Mouse (Mus musculus): ENCODE measurements around the gene Hps5.
A peak's percentile ranks its signal among the peaks of the same experiment; 100 is the strongest.
"Not testable (repeated sequence)": the region's sequence is repeated elsewhere in the genome, so short reads cannot be mapped to it uniquely, and the experiment has no call there.

The Hps5 gene

DNA sequence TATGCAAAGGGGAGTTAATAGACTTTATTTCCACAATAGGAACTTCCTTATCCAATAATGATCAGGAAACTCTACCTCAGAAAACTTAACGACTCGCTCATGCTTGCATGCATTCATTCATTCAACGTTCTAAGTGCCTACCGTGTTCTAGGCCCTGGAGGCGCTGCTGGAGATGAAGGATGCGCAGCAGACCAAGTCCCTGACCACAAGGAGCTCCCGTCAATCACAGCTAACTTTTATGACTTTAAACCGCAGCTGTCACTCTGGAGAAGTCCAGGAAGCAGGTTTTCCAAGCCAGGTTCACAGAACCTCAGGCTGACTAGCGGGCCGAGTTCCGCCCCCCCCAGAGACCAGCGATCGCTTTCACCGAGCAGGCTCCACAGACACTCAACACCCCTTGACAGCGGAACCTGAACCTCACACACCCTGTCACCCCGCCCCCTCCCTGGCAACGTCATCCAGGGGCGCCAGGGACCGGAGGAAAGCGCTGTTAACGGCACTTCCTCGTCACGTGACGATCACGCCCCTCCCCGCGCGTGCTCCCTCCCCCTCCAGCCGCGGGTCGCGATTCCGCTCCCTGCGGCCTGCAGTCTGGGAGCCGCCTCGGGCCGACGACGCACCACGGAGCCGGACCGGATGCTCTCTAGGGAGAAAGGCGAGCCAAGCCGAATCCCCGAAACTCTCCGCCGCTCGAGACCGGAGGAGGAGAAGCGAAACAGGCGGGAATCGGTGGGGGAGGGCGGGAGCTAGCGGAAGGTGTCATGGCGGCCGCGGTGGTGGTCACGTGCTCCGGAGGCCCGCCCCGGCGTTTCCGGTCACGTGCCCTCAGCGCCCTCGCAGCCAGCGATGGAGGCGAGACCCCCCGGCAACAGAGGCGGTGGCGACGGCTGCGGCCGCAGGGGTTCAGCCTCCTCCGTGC is at the start of gene Hps5, which contains the start of gene Gtf2h1:
Gene Hps5 (minus strand): TSS at position 778 of the 919 bp plus-strand sequence.
Gene Gtf2h1 (plus strand): TSS at position 817 of the 919 bp plus-strand sequence.
- DNase-seq (ENCODE audit: low read depth, low spot score), result peak; percentile 92

DNA sequence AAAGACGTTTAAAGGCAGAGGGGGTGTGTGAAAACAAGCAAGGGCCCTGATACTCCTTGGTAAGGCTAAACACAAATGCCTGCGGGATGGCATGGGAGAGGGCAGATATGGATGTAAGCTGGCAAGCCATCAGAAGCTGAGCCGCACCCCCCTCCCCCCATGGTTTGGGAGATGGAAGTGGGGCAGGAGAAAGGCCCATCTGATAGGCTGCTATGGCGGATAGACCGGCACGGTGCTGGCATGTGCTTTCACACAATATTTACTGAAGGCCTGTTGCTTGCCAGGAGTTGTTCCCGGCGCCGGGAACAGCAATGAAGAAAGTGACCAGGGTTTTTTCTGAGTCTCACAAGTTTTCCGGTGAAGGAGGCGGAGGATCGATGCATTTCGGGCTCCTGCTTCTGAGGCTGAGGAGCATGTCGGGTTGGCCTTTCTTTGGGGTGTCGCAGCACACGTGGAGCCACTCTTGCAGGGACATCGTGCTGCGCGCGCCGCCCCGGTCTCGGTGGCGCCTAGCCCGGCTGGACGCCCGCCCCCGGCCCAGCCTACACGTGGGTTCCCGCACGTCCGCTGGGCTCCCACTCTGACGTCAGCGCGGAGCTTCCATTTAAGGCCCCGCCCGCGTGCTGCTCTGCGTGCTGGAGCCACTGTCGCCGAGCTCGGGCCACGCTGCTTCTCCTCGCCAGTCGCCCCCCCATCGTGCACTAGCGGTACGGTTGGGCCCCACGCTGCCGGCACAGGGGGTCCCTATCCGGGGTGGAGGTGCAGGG is 49.5 kb upstream of the Hps5 start:
- no peak for DNase-seq (ENCODE audit: low read depth, low spot score)

DNA sequence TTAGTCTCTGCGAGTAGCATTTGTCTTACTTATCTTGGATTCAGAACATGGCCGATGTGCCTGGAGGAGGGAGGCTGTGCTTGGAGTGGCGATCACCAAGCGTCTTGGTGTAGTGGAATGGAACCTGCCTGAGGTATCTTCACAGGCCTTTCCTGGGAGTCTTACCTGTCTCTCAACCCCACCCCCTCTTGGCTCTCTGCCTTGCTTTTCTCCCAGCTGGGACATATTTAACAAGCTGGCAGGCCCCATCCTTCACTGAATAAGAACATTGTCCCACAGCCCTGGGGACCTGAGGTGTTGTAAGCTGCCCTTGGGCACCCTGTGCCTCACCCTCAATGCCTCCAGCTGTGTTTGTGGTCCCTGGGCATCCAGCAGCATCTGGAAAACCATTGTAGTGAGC is 47.7 kb upstream of the Hps5 start:
- no peak for DNase-seq (ENCODE audit: low read depth, low spot score)

DNA sequence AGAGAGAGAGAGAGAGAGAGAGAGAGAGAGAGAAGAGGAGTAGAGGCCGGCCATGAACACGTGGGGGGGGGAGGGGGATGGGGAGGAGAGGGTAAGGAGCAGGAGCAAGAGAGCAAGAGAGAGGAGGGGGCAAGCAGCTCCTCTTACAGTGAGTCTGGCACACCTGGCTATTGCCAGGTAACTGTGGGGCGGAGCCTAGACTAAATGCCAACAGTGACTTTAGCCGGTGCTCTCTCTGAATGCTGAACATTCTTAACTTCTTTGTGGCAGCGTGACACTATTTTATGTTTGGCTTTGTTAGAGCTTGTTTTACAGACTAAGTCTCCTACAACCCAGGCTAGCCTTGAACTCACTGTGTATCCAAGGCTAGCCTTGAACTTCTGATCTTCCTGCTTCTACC is 46.4 kb upstream of the Hps5 start:
- no peak for DNase-seq (ENCODE audit: low read depth, low spot score)

DNA sequence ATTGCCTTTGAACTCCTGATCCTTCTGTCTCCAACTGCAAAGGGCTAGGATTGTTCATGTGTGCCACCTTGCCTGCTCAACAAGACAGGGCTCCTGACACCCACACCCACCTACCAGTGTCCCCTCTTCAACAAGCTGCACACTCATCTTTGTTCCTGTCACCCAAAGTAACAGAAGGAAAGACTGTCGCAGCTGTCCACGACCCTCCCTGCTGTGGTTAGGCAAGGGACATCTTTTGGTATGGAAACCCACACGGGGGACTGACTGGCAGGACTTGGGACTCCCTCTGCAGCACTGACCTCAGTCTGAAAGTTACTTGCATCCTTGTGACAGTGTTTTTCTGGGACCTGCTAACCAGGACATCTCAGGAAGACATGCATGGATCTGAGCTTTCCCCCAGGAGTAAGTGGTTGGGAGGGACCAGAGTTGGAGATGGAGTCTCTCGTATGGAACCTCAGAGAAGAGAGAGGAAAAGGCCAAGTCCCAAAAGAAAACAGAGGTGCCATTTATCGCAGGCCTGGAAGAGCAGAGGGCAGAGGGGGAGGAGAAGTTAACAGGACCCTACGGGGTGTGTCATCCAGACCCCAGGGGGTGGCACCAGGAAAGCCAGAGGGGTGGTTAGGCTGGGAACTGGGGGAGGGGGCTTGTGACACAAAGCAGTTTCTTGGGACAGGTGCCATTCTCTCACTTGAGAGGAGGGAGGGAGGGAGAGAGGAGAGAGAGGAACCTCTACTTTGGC is 45.1 kb upstream of the Hps5 start, which contains the start of gene Ldha:
Gene Ldha (plus strand): TSS at position 689 of the 739 bp plus-strand sequence.
- DNase-seq (ENCODE audit: low read depth, low spot score), result no peak

DNA sequence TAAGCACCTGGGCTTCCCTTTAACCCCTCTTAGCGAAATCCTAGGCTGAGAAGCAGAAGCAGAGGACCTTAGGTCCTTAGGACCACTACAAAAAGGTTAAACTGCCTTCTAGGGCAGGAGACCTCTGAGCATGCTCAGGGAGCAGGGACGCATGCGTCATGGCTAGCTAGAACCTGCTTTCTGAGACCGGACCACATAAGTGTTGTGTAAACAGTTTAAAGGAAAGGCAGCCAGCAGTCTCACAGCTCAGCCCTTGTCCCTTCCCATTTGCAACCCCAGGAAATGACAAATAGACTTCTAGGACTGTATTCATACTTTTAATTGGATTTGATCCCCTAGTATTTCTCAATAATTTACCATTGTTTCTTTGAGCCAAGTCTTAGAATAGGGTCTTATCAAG is 44.5 kb upstream of the Hps5 start:
- DNase-seq (ENCODE audit: low read depth, low spot score), result no peak

DNA sequence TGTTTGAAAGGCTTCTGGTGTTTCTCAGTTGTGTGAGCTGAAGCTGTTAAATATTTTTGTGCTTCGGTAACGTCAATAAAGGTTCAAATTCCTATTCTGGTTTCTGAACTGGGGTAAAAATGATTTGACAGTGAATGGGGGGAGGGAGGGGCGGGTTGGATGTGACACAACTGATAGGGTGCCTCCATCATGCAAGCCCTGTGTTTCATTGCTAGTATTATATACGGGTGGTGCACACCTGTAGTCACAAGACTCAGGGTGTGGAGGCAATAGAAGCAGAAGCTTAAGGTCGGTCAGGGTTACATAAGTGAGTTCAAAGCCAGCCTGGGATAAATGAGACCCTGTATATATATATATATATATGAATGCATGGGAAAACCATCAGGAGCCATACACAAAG is 44.0 kb upstream of the Hps5 start:
- no peak for DNase-seq (ENCODE audit: low read depth, low spot score)

DNA sequence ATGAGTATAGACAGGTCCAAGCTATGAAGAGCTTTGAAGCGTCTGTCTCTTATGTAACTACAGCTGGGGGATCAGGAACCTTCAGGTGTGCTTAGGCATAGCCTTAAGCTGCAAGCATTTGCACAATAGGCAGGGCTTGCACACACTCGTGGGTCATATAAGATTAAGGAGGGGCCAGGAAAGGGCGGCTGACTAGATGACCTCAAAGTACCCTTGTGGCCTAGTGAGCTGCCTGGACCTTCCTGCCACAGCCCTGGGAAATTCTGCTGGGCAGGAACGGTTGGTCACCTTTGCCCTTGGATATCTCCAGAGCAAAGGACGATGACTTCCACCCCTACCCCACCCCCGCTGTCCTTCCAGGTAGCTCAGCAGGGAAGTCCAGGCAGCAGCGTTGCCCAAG is 43.6 kb upstream of the Hps5 start:
- DNase-seq (ENCODE audit: low read depth, low spot score), result no peak

DNA sequence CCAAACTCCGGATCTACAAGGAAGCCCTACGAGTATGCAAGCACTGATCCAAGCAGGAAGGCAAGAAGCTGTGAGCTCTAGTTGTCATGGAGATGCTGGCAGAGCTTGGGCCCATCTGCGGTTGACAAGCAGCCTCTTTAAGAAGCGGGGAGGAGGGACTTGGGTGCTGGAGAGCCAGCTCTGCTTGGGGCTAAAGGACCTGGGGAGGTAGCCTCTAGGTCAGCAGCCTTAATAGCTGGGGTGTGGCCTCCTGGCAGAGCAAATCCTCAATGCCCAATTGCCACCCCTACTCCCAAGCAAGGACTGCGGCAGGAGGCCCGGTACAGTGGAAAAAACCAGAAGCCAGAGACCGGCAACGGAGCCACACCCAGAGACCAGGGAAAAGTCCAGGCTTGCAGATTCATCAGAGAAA is 43.0 kb upstream of the Hps5 start:
- DNase-seq (ENCODE audit: low read depth, low spot score), result no peak

DNA sequence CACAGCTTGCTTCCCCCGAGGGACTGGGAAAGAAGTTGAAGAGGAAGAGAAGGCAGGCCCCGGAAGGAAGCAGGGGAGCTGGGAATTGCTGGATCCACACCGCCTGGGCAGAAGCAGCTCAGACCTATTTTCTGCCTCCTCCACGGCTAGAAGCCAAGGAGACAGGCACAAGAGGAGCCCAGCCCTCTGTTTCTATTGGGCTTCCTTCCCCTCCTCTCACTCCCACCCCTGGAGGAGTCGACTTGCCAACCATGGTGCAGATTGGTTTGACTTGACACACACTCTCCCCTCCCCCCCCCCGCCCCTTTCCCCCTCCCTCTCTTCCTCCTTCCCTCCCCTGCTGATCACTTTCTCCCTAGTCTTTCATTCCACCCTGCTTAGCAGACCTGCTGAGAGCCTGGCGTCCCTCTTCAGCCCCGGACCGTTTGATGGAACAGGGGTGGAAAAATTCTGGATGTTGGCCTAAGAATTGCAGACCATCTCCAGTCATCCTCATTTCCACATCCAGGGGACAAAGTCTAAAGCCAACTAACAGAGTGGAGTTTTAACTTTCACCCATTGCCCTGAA is 42.3 kb upstream of the Hps5 start:
- no peak for DNase-seq (ENCODE audit: low read depth, low spot score)

DNA sequence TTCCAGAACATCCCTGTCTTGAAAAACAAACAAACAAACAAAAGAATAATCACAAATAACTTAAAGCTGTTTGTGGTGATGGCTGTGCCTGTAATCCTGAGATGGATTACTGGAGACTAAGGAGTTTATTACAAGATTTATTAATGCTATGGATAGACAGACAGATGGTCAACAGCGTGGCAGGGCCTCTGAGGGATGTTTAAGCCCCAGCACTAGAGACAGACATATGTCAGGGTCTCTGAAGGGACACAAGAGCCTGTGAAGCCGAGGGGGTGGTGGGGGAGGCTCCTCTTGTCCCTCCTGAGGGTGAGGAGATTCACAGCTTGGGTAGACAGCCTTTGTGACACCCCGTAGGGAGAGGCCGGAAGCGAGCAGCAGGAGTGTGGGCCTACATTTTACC is 41.2 kb upstream of the Hps5 start:
- no peak for DNase-seq (ENCODE audit: low read depth, low spot score)

DNA sequence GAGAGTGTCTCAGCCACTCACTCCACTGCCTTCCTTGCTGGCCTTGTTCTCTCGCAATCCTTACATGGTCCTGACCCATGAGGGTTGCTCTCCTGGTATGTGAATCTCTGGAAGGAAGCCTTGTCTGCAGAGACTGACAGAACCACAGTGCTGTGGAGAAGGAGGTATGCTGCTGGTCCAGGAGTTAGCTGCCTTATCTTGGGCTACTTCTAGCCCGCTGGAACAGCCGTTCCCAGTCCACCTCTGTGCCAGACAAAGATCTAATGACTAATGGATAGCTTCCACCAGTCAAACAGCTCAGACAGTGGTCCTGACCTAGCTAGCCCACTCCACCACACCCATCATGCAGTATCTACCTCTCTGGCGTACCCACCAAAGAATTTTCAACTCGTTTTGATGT is 40.5 kb upstream of the Hps5 start:
- no peak for DNase-seq (ENCODE audit: low read depth, low spot score)

DNA sequence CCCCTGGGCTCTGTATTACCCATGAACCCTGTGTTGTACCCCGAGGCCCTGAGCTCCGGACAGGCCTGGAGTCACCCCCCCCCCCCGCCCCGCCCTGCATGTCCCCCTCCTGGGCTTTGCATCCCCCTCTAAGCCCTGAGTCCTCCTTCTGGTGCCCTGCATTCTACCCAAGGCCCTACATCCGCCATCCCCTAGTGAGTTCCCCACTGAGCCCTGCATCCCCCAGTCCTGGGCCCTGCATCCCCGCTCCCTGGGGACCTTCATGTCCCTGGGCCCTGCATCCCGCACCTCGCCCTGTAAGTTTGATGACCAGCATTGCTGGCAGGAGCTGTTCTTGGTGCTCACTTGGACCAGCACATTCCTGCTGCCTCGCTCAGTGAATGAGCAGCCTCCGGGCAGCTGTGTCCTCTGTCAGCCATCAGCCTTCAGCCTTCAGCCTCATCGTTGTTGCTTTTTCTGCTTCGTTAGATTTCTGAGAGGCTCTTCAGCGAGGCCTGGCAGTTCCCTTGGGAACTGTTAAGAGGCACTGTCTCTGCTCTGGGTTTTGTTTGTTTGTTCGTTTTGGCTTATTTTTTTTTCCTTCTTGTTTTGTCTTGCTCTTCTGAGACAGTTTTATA is 39.2 kb upstream of the Hps5 start:
- DNase-seq (ENCODE audit: low read depth, low spot score), result no peak

DNA sequence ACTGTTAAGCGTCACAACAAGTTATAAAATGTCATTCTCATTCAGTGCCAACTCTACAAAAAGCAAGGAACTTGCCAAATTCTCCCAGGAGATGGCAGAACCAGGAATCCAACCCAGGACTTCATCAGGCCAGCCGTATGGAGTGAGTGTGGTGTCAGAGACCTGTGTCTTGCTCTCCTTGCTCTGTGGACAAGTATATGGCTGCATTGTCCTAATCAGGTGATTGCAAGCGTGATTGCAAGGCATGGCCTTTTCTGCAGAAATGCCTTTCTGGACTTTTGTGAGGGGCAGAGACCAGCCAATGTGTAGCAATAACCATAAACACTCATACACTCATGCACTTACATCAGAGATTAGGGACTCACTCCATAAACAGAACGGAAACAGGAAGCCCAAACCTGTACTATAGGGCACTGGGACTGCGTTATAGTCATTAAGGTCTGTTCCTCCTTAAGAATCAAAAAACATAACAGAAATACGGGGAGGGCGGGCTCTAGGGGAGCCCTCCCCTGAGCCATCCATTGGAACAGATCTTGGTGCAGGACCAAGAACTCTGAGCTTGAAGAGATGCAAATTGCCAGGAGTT is 37.9 kb upstream of the Hps5 start:
- DNase-seq (ENCODE audit: low read depth, low spot score), result no peak

DNA sequence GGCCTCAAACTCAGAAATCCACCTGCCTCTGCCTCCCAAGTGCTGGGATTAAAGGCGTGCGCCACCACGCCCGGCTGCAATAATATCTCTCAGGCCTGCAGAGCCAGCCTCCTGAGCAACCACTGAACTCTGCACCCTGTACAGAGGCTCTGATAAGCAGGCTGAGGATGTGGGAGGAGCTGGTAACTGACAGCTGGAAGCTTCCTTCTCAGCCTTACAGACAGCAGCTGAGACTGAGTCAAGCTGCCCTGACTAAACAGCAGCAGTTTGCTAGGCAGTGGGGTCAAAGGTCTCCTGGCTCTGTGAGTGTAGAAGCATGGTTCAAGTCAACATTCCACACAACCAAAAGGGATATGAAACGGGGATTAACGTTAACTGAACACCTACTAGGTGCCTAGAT is 37.4 kb upstream of the Hps5 start:
- no peak for DNase-seq (ENCODE audit: low read depth, low spot score)

DNA sequence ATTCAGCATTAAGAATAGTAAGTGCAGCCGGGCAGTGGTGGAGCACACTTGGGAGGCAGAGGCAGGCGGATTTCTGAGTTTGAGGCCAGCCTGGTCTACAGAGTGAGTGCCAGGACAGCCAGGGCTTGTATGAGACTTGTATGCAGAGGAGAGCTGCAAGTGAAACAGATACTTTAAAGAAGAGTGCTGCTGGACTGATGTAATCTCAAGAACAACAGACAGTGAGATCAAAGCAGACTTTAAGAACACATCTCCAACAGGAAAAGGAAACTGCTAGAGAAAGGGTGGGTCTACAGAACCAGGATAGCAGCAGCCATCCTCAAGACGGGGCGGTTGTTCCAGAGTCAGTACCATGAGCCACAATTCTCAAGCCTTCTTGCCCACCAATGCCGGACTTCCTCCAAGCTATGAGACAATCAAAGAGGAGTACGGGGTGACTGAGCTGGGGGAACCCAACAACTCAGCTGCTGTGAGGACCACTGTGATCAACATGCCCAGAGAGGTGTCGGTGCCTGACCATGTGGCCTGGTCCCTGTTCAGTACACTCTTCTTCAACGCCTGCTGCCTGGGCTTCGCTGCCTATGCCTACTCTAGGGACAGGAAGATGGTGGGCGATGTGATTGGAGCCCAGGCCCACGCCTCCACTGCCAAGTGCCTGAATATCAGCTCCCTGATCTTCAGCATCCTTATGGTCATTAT is 36.4 kb upstream of the Hps5 start:
- DNase-seq (ENCODE audit: low read depth, low spot score), result not testable (repeated sequence)

DNA sequence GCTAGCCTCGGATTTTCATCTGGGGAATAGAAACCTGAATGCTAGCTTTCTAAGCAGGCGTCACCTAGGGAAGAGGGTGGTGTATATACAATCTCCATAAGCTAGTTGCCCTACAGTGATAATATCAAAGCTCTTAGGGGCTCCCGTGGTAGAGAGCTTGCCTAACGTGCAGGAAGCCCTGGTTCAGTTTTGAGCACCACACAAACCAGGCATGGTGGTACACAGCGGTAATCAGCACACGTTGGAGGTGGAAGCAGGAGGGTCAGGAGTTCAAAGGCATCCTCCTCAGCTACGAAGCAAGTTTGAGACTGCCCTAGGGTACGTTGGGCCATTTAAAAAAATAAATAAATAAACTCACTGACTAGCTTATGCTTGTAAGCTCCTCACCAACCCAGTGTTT is 35.8 kb upstream of the Hps5 start:
- no peak for DNase-seq (ENCODE audit: low read depth, low spot score)

DNA sequence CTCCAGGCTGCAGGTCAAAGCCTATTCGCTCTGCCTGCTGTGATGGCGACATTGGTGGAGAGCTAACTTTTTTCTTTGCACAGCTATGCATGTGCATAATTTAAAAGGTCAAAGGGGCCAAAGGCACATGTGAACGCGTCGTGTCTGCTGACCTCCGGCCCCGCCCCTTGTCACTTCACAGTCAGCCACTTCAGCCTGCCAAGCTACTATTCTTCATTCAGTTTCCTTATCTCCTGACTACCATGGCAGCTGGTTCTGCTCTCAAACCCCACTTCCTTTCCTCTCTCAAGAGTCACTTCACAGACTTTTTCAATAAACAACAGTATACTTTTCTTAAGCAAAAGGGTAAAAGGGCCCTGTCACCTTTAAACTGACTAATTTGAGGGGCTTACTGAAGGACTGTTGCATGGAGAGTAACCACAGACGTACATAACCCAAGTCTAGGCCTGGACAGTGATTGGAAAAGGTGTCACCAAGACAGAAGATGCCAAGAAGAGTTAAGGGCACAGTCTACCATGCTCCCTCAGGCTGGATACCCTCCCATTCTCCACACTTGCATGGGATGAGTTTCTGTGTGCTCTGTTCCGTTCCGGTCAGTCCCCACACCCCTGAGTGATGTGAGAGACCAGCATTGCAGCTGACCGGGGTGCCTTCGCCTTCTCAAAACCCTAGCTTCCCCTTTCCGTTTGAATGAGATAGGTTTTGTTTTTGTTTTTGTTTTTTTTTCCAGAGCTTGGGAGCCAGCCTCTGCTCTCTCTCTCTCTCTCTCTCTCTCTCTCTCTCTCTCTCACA is 35.1 kb upstream of the Hps5 start:
- no peak for DNase-seq (ENCODE audit: low read depth, low spot score)

DNA sequence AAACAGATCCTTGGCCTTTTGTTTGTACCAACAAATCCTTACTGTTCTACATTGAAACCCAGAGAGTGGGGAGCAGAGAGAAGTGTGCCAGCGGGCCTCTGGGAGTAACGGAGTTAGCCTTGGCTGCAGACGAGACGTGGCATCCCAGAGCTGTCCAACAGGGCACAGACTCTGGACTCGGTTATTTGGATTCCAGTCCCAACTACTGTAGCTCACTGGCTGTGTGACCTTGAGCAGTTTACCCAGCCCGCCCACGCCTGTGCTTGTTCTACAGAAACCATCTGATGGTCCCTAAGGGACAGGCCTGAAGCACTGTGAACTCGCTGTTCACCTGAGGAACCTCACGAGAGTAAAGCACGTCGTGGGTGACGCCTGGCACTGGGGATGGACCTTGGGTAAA is 34.0 kb upstream of the Hps5 start:
- no peak for DNase-seq (ENCODE audit: low read depth, low spot score)
